Mouse (Mus musculus): ENCODE data around the gene Svs3b. TPM values are rescaled to one million over a fixed set of nuclear protein-coding genes. Genes with fewer than 3 reads are reported as not detected.
"Not testable (repeated sequence)": the region's sequence is repeated elsewhere in the genome, so short reads cannot be mapped to it uniquely, and the experiment has no call there.

Gene Svs3b
- polyA plus RNA-seq, 1 experiment: not detected

DNA sequence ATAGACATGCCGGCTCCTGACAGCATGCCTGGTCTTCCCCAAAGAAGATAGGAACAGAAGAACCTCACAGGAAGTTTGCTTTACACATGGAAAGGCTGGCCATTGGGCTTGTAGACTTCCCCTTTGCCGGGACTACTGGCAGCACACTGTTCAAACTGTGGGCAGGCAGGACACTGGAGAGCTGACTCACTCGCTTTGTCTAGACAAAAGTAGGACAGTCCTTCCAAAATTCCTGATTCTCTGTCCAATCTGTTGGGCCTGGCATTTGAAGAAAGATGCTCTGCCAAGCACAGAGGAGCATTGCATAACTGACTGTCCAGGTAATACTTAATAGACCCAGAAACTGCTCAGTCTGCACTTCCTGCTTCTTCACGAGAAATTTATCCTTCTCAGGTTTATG, 49.8 kb downstream of the Svs3b start:
- Histone ChIP-seq H3K4me3 (replicated peaks) (no peak overlapping the region), H3K4me1 (no peaks in the 10 kb centered on the region), H3K27me3 (replicated peaks) (peaks cover 13% of the 10 kb centered on the region), H3K36me3 (replicated peaks; ENCODE audit: low read length) (no peaks in the 10 kb centered on the region), H3K9me3 (peaks cover 7% of the 10 kb centered on the region)
- no peak for TF ChIP-seq GATA1 (IDR thresholded peaks at IDR 0.05; ENCODE audit: borderline replicate concordance, low read length)

DNA sequence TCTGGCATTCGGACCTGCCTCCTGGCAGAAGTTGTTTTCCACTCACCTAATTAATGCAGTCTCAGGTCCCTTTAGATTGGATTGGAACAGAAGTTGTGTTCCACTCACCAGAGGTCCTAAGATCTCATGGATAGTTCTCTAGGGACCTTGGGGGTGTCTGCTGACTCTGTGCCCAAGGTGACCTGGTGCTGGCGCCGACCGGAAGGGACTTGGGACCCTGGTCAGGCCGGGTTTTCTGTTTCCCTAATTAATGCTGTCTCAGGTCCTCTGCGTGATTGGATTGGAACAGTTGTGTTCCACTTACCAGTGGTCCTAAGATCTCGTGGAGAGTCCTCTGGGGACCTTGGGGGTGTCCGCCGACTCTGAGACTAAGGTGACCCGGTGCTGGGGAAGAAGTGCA, 50.4 kb downstream of the Svs3b start:
- not testable (repeated sequence) for H3K4me1 ChIP-seq; H3K9me3 ChIP-seq; H3K36me3 ChIP-seq (replicated peaks; ENCODE audit: low read length); H3K4me3 ChIP-seq (replicated peaks)
- H3K27me3 ChIP-seq (replicated peaks): peaks cover 13% of the 10 kb centered on the region

Other genes with a start within 250 kb of the Svs3b start
- gene Pabpc1l, start 231.2 kb downstream of the Svs3b start, polyA plus RNA-seq (2012; ENCODE audit: insufficient read depth, low replicate concordance): not detected in 2 replicates
- gene Stk4, start 186.3 kb downstream of the Svs3b start, polyA plus RNA-seq (2012; ENCODE audit: insufficient read depth, low replicate concordance): 3.1 and 31.1 TPM in 2 replicates
- 17.4 and 20.5 TPM in 2 replicates for gene Tomm34, start 185.5 kb downstream of the Svs3b start, polyA plus RNA-seq (2012; ENCODE audit: insufficient read depth, low replicate concordance)
- gene Kcns1, start 85.5 kb downstream of the Svs3b start, polyA plus RNA-seq (2012; ENCODE audit: insufficient read depth, low replicate concordance): not detected in 2 replicates
- not detected in 2 replicates for gene Wfdc5, start 73.9 kb downstream of the Svs3b start, polyA plus RNA-seq (2012; ENCODE audit: insufficient read depth, low replicate concordance)
- gene Wfdc12, start 66.0 kb downstream of the Svs3b start, polyA plus RNA-seq (2012; ENCODE audit: insufficient read depth, low replicate concordance): not detected in 2 replicates
- gene Wfdc15a, start 56.5 kb downstream of the Svs3b start, polyA plus RNA-seq (2012; ENCODE audit: insufficient read depth, low replicate concordance): not detected in 2 replicates
- gene Wfdc15b, start 35.0 kb downstream of the Svs3b start, polyA plus RNA-seq (2012; ENCODE audit: insufficient read depth, low replicate concordance): not detected in 2 replicates
- gene Svs2, start 18.2 kb downstream of the Svs3b start, polyA plus RNA-seq (2012; ENCODE audit: insufficient read depth, low replicate concordance): not detected in 2 replicates
- gene Svs4, start 21.8 kb upstream of the Svs3b start, polyA plus RNA-seq (2012; ENCODE audit: insufficient read depth, low replicate concordance): not detected in 2 replicates
- gene Svs3a, start 32.6 kb upstream of the Svs3b start, polyA plus RNA-seq (2012; ENCODE audit: insufficient read depth, low replicate concordance): not detected in 2 replicates
- not detected in 2 replicates for gene Svs6, start 60.1 kb upstream of the Svs3b start, polyA plus RNA-seq (2012; ENCODE audit: insufficient read depth, low replicate concordance)
- not detected in 2 replicates for gene Svs5, start 76.1 kb upstream of the Svs3b start, polyA plus RNA-seq (2012; ENCODE audit: insufficient read depth, low replicate concordance)
- gene Slpi, start 132.5 kb upstream of the Svs3b start, polyA plus RNA-seq (2012; ENCODE audit: insufficient read depth, low replicate concordance): 10.8 and 19.1 TPM in 2 replicates
- 0.18 TPM in 1 of 2 replicates, not detected in the other for gene Rbpjl, start 146.5 kb upstream of the Svs3b start, polyA plus RNA-seq (2012; ENCODE audit: insufficient read depth, low replicate concordance)
- gene Matn4, start 148.5 kb upstream of the Svs3b start, polyA plus RNA-seq (2012; ENCODE audit: insufficient read depth, low replicate concordance): not detected in 2 replicates
- gene Sdc4, start 187.2 kb upstream of the Svs3b start, polyA plus RNA-seq (2012; ENCODE audit: insufficient read depth, low replicate concordance): 0.78 and 6.1 TPM in 2 replicates
- gene Sys1, start 200.3 kb upstream of the Svs3b start, polyA plus RNA-seq (2012; ENCODE audit: insufficient read depth, low replicate concordance): 63.1 and 105 TPM in 2 replicates
- 2.4 TPM in 1 of 2 replicates, not detected in the other for gene Gm20458, start 204.3 kb upstream of the Svs3b start, polyA plus RNA-seq (2012; ENCODE audit: insufficient read depth, low replicate concordance)
- not detected in 2 replicates for gene Trp53tg5, start 217.1 kb upstream of the Svs3b start, polyA plus RNA-seq (2012; ENCODE audit: insufficient read depth, low replicate concordance)
- 1.7 and 4.2 TPM in 2 replicates for gene Dbndd2, start 229.5 kb upstream of the Svs3b start, polyA plus RNA-seq (2012; ENCODE audit: insufficient read depth, low replicate concordance)
- 103 and 177 TPM in 2 replicates for gene Pigt, start 240.9 kb upstream of the Svs3b start, polyA plus RNA-seq (2012; ENCODE audit: insufficient read depth, low replicate concordance)

All from megakaryocyte, embryonic 14.5 days (primary cell).